Mouse (Mus musculus) lung, adult 10 weeks (tissue): ENCODE results near the gene Sp3. TPM values are rescaled to one million over a fixed set of nuclear protein-coding genes. Genes with fewer than 3 reads are reported as not detected.

Experiments used
- polyA plus RNA-seq: library from polyadenylated mRNA; stranded (reverse); fragments of 350-450 nt; fragmentation: Illumina TruSeq; extraction: RNeasy Lipid Tissue Mini Kit (QIAGEN cat#74804); gene quantifications from one replicate; pipeline ENCODE4 v1.2.3, GENCODE M21; 2014; ENCODE audit warnings: low read depth, low replicate concordance; ENCODE audit not compliant: insufficient read depth

Gene Sp3
- 25.9 TPM for polyA plus RNA-seq

GRCm38 (mm10) chr2:72980337-72981074, at the start of gene Sp3:
Gene Sp3 (minus strand): TSS chr2:72980446.

GRCm38 (mm10) chr2:72986616-72987015, 6.4 kb upstream of the Sp3 start, which contains the start of gene Gm11084:
Gene Gm11084 (minus strand): TSS chr2:72986716.

Other genes with a start within 250 kb of the Sp3 start
- not detected for gene Gm11084, start 6.3 kb upstream of the Sp3 start, polyA plus RNA-seq
- 23.0 TPM for gene Ola1, start 238.5 kb upstream of the Sp3 start, polyA plus RNA-seq